Mouse (Mus musculus) C2C12 (cell line): ENCODE results near the gene Thap8. TPM values are rescaled to one million over a fixed set of nuclear protein-coding genes. Genes with fewer than 3 reads are reported as not detected.

Experiments used
- H3K27me3 ChIP-seq: one replicate; pipeline ENCODE4 v1.6.1; 2011; ENCODE audit not compliant: control insufficient read depth, insufficient read depth, insufficient read length
- H3K36me3 ChIP-seq: one replicate; pipeline ENCODE4 v1.6.1; 2011; ENCODE audit not compliant: control insufficient read depth, insufficient read depth
- H3K4me3 ChIP-seq: one replicate; pipeline ENCODE4 v1.5.1; 2011; ENCODE audit warnings: mild to moderate bottlenecking, control low read depth; ENCODE audit not compliant: poor library complexity, insufficient read depth, severe bottlenecking
- H3K79me2 ChIP-seq: one replicate; pipeline ENCODE4 v1.6.1; 2011; ENCODE audit not compliant: control insufficient read depth, insufficient read depth
- H3K79me3 ChIP-seq: one replicate; pipeline ENCODE4 v1.6.1; 2011; ENCODE audit warnings: low read depth, control low read depth
- H3ac ChIP-seq: one replicate; pipeline ENCODE3; 2011; ENCODE audit warnings: low read depth; ENCODE audit not compliant: control insufficient read depth, insufficient read length
- CEBPB ChIP-seq: IDR thresholded peaks from one replicate; pipeline ENCODE4 v1.6.1; 2011; ENCODE audit warnings: low read depth, mild to moderate bottlenecking, control low read depth, moderate library complexity
- CTCF ChIP-seq: IDR thresholded peaks from one replicate; pipeline ENCODE4 v1.5.1; 2011; ENCODE audit not compliant: control insufficient read depth, insufficient read depth, insufficient read length
- FOSL1 ChIP-seq: IDR thresholded peaks from one replicate; pipeline ENCODE4 v1.8.0; 2011; ENCODE audit warnings: mild to moderate bottlenecking, low read length; ENCODE audit not compliant: poor library complexity, insufficient read depth, severe bottlenecking
- MAX ChIP-seq: IDR thresholded peaks from one replicate; pipeline ENCODE4 v1.6.1; 2011; ENCODE audit warnings: mild to moderate bottlenecking, control low read depth
- MYOD1 ChIP-seq: IDR thresholded peaks from one replicate; pipeline ENCODE4 v1.6.1; 2011; ENCODE audit warnings: low read depth; ENCODE audit not compliant: control insufficient read depth, insufficient read length
- MYOG ChIP-seq: IDR thresholded peaks from one replicate; pipeline ENCODE4 v1.6.1; 2011; ENCODE audit not compliant: control insufficient read depth, insufficient read length; ENCODE audit errors: extremely low read depth
- USF1 ChIP-seq: IDR thresholded peaks from one replicate; pipeline ENCODE4 v1.6.1; 2011; ENCODE audit warnings: low read depth, mild to moderate bottlenecking, control low read depth, moderate library complexity
- polyA plus RNA-seq: library from polyadenylated mRNA; unstranded; fragments of >200 nt; fragmentation: generic; extraction: Trizol; gene quantifications from one replicate; pipeline ENCODE4 v1.2.1, GENCODE M21; 2012; ENCODE audit warnings: missing spikeins

Gene Thap8
- polyA plus RNA-seq, 1 experiment, result 0.07 TPM

- Histone ChIP-seq H3K79me3 (no peaks in the 10 kb centered on the region), H3K36me3 (no peaks in the 10 kb centered on the region), H3K4me3 (no peak overlapping the region), H3ac (no peak overlapping the region), H3K79me2 (no peaks in the 10 kb centered on the region), H3K27me3 (peaks cover 21% of the 10 kb centered on the region)
- TF ChIP-seq USF1 (no peak), MAX (no peak), FOSL1 (no peak), CTCF (no peak), CEBPB (no peak), MYOG (no peak), MYOD1 (no peak)
Observed at GRCm38 (mm10) chr7:30332622-30333259, 52.8 kb downstream of the Thap8 start.

GRCm38 (mm10) chr7:30333436-30333835, 53.5 kb downstream of the Thap8 start:
- H3K79me2 ChIP-seq, result no peaks in the 10 kb centered on the region
- TF ChIP-seq USF1 (no peak), CTCF (no peak)
- H3K79me3 ChIP-seq, result no peaks in the 10 kb centered on the region
- H3K27me3 ChIP-seq, result peaks cover 21% of the 10 kb centered on the region
- H3K4me3 ChIP-seq, result no peak overlapping the region
- no peak overlapping the region for H3ac ChIP-seq
- no peaks in the 10 kb centered on the region for H3K36me3 ChIP-seq

- Histone ChIP-seq H3K79me3 (no peaks in the 10 kb centered on the region), H3K79me2 (no peaks in the 10 kb centered on the region), H3K4me3 (no peak overlapping the region), H3ac (no peak overlapping the region), H3K27me3 (peaks cover 27% of the 10 kb centered on the region), H3K36me3 (no peaks in the 10 kb centered on the region)
- TF ChIP-seq MYOD1 (no peak), MAX (no peak)
Observed at GRCm38 (mm10) chr7:30334563-30334962, 54.7 kb downstream of the Thap8 start.

DNA sequence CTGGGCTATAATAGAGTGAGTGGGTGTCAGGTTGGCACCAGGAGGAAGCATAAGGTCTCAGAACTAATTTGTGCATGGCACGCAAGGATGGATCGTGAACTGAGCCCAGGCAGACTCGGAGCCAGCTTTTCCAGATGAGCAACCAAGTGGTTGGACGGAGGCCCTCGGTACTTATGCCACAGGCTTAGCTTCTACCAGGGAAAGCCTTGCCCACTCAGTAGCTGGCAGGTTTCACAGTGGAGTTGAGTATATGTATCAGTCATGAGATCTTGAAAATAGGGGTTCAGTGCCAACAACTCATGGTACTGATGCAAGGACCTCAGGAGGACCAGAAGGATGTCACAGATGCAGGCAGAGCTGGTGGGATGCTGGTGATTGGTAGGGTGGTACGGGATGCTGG, 55.8 kb downstream of the Thap8 start:
- no peak for TF ChIP-seq CTCF
- no peak for TF ChIP-seq MAX
- TF ChIP-seq CEBPB, result no peak
- no peak for TF ChIP-seq MYOD1
- no peak for TF ChIP-seq MYOG
- TF ChIP-seq FOSL1, result no peak
- no peak for TF ChIP-seq USF1
- H3K36me3 ChIP-seq, result no peaks in the 10 kb centered on the region
- no peak overlapping the region for H3ac ChIP-seq

GRCm38 (mm10) chr7:30336384-30336783, 56.5 kb downstream of the Thap8 start:
- no peaks in the 10 kb centered on the region for H3K79me2 ChIP-seq
- H3K36me3 ChIP-seq, result no peaks in the 10 kb centered on the region
- no peak overlapping the region for H3K4me3 ChIP-seq
- H3ac ChIP-seq, result no peak overlapping the region
- TF ChIP-seq FOSL1 (no peak), CTCF (peak; percentile 43)
- no peaks in the 10 kb centered on the region for H3K79me3 ChIP-seq
- H3K27me3 ChIP-seq, result peaks cover 38% of the 10 kb centered on the region

More for the DNA sequence above, 55.8 kb downstream of the Thap8 start:
- no peaks in the 10 kb centered on the region for H3K79me3 ChIP-seq
- no peaks in the 10 kb centered on the region for H3K79me2 ChIP-seq
- H3K27me3 ChIP-seq, result peaks cover 32% of the 10 kb centered on the region
- H3K4me3 ChIP-seq, result no peak overlapping the region

DNA sequence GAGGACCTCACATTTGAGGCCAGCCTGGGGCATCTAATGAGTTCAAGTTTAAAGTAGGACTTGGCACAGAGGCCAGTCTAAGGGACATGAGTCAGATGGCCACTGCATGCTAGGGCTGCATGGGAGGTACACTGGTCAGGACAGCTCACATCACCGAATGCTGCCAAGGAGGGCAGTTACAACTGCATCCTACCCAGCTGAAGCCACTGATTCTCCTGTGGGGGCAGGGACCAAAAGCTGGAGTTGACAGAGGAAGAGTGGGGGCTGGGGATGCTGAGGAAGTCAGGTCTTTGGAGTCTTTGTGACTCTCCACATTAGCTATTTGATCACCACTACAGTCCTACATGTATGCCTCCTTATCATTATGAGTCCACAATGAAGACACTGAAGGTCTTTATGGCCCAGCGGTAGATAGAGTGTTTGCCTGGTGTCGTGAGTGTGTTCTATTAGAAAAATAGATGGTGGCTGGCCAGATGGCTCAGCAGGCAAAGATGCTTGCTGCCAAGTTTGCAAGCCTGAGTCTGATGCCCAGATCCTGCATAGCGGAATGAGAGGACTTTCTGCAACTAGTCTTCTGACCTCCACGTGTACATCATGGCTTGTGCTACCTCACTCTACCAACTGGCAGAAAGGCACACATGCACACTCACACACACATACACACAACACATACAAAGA, 59.7 kb downstream of the Thap8 start:
- no peak overlapping the region for H3ac ChIP-seq
- no peak for TF ChIP-seq CTCF
- no peak for TF ChIP-seq MYOG
- no peak for TF ChIP-seq CEBPB
- TF ChIP-seq FOSL1, result no peak
- no peak for TF ChIP-seq MAX
- no peak for TF ChIP-seq MYOD1
- no peak for TF ChIP-seq USF1
- peaks cover 48% of the 10 kb centered on the region for H3K27me3 ChIP-seq
- H3K79me3 ChIP-seq, result no peaks in the 10 kb centered on the region
- no peaks in the 10 kb centered on the region for H3K36me3 ChIP-seq
- no peak overlapping the region for H3K4me3 ChIP-seq
- H3K79me2 ChIP-seq, result no peaks in the 10 kb centered on the region

Other genes with a start within 250 kb of the Thap8 start
- gene Zfp14, start 228.7 kb upstream of the Thap8 start, polyA plus RNA-seq, result 0.40 TPM
- 2.0 TPM for gene Zfp82, start 207.2 kb upstream of the Thap8 start, polyA plus RNA-seq
- 0.05 TPM for gene Gm26920, start 189.7 kb upstream of the Thap8 start, polyA plus RNA-seq
- gene Zfp566, start 189.6 kb upstream of the Thap8 start, polyA plus RNA-seq, result 3.1 TPM
- gene Zfp260, start 185.3 kb upstream of the Thap8 start, polyA plus RNA-seq, result 8.6 TPM
- 3.8 TPM for gene Zfp382, start 158.2 kb upstream of the Thap8 start, polyA plus RNA-seq
- gene Zfp146, start 110.3 kb upstream of the Thap8 start, polyA plus RNA-seq, result 15.8 TPM
- 7.9 TPM for gene Cox7a1, start 96.0 kb upstream of the Thap8 start, polyA plus RNA-seq
- 588 TPM for gene Capns1, start 81.3 kb upstream of the Thap8 start, polyA plus RNA-seq
- 175 TPM for gene Polr2i, start 48.1 kb upstream of the Thap8 start, polyA plus RNA-seq
- 180 TPM for gene Tbcb, start 47.8 kb upstream of the Thap8 start, polyA plus RNA-seq
- gene Ovol3, start 44.4 kb upstream of the Thap8 start, polyA plus RNA-seq, result not detected
- gene Wdr62, start 325 bp downstream of the Thap8 start, polyA plus RNA-seq, result 12.8 TPM
- 40.6 TPM for gene Clip3, start 11.6 kb downstream of the Thap8 start, polyA plus RNA-seq
- 28.7 TPM for gene Alkbh6, start 28.6 kb downstream of the Thap8 start, polyA plus RNA-seq
- gene Syne4, start 34.7 kb downstream of the Thap8 start, polyA plus RNA-seq, result 0.20 TPM
- gene E130208F15Rik, start 41.6 kb downstream of the Thap8 start, polyA plus RNA-seq, result 0.81 TPM
- gene Sdhaf1, start 43.8 kb downstream of the Thap8 start, polyA plus RNA-seq, result 9.9 TPM
- 0.20 TPM for gene Lrfn3, start 82.7 kb downstream of the Thap8 start, polyA plus RNA-seq
- not detected for gene Tyrobp, start 133.7 kb downstream of the Thap8 start, polyA plus RNA-seq
- gene Hcst, start 139.8 kb downstream of the Thap8 start, polyA plus RNA-seq, result not detected
- gene Nfkbid, start 141.6 kb downstream of the Thap8 start, polyA plus RNA-seq, result 0.04 TPM
- 0.29 TPM for gene Aplp1, start 165.4 kb downstream of the Thap8 start, polyA plus RNA-seq
- not detected for gene Kirrel2, start 177.6 kb downstream of the Thap8 start, polyA plus RNA-seq
- 0.60 TPM for gene Nphs1, start 178.2 kb downstream of the Thap8 start, polyA plus RNA-seq
- gene Prodh2, start 213.5 kb downstream of the Thap8 start, polyA plus RNA-seq, result 0.02 TPM